Mouse (Mus musculus): ENCODE results near the gene Gm13871. TPM values are rescaled to one million over a fixed set of nuclear protein-coding genes. Genes with fewer than 3 reads are reported as not detected.
"Not testable (repeated sequence)": the region's sequence is repeated elsewhere in the genome, so short reads cannot be mapped to it uniquely, and the experiment has no call there.

The Gm13871 gene
- not detected in 2 replicates for polyA plus RNA-seq (2015; fragmentation: Nextera tagmentation; extraction: Ambion mirVana)

DNA sequence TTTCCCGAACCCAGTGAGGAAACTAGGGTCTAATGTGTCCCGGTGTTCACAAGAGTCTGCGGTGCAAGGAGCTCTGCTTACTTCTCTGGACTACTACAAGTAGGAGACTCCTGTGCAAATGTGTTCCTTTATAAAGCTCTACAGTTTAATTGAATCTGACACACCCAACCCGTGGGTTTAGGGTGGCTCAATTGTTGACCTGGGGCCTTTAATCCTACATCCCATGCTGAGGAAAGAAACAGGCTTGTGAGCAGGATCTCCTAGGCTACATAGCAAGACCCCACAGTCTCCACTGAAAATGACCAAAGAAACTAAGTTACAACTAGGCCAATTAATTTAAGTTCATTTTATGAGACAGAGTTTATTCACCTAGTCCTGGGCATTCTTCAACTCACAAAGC, at the start of gene Gm13871:
TSS of gene Gm13871 (minus strand) at position 101 of the 400 bp plus-strand sequence.
- H3K27me3 ChIP-seq (replicated peaks); H3K4me1 ChIP-seq (replicated peaks); H3K36me3 ChIP-seq; H3K9ac ChIP-seq; H3K27ac ChIP-seq; ATAC-seq; H3K4me2 ChIP-seq (replicated peaks); H3K9me3 ChIP-seq; H3K4me3 ChIP-seq (replicated peaks): not testable (repeated sequence)
- no CpG with 5 or more reads among the region's 4 CpGs for WGBS

- H3K36me3 ChIP-seq: no peaks in the 10 kb centered on the region
- no peaks in the 10 kb centered on the region for H3K9me3 ChIP-seq
- no peak within 1 kb of the TSS for H3K4me3 ChIP-seq (replicated peaks)
- no peak within 1 kb of the TSS for H3K27ac ChIP-seq
- no peak within 1 kb of the TSS for H3K9ac ChIP-seq
- H3K4me1 ChIP-seq (replicated peaks): no peaks in the 10 kb centered on the region
- H3K4me2 ChIP-seq (replicated peaks): no peak within 1 kb of the TSS
- 78% methylated on average over 8 of the region's 8 CpGs for WGBS
- ATAC-seq: no peak
- no peaks in the 10 kb centered on the region for H3K27me3 ChIP-seq (replicated peaks)
These were observed 44.7 kb upstream of the Gm13871 start, which contains the start of gene 2310002L09Rik for GRCm38 (mm10) chr4:73950375-73950896. Gene 2310002L09Rik, minus strand, starts transcription at chr4:73950846.

DNA sequence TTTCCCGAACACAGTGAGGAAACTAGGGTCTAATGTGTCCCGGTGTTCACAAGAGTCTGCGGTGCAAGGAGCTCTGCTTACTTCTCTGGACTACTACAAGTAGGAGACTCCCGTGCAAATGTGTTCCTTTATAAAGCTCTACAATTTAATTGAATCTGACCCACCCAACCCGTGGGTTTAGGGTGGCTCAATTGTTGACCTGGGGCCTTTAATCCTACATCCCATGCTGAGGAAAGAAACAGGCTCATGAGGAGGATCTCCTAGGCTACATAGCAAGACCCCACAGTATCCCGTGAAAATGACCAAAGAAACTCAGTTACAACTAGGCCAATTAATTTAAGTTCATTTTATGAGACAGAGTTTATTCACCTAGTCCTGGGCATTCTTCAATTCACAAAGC, 14.9 kb upstream of the Gm13871 start, which contains the start of gene Gm11756:
TSS of gene Gm11756 (minus strand) at position 101 of the 400 bp plus-strand sequence.
- not testable (repeated sequence) for H3K9ac ChIP-seq; H3K27ac ChIP-seq; H3K4me3 ChIP-seq (replicated peaks); H3K4me1 ChIP-seq (replicated peaks); H3K27me3 ChIP-seq (replicated peaks); H3K4me2 ChIP-seq (replicated peaks); H3K9me3 ChIP-seq; ATAC-seq; H3K36me3 ChIP-seq
- 86% methylated on average over 6 of the region's 6 CpGs for WGBS

- WGBS: no CpG with 5 or more reads among the region's 4 CpGs
- H3K27ac ChIP-seq; H3K27me3 ChIP-seq (replicated peaks); H3K9me3 ChIP-seq; H3K36me3 ChIP-seq; ATAC-seq; H3K4me2 ChIP-seq (replicated peaks); H3K4me3 ChIP-seq (replicated peaks); H3K4me1 ChIP-seq (replicated peaks); H3K9ac ChIP-seq: not testable (repeated sequence)
These were observed 14.7 kb downstream of the Gm13871 start, which contains the start of gene Gm11757 for GRCm38 (mm10) chr4:73891012-73891411. Gene Gm11757, minus strand, starts transcription at chr4:73891112.

DNA sequence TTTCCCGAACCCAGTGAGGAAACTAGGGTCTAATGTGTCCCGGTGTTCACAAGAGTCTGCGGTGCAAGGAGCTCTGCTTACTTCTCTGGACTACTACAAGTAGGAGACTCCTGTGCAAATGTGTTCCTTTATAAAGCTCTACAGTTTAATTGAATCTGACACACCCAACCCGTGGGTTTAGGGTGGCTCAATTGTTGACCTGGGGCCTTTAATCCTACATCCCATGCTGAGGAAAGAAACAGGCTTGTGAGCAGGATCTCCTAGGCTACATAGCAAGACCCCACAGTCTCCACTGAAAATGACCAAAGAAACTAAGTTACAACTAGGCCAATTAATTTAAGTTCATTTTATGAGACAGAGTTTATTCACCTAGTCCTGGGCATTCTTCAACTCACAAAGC, 29.6 kb downstream of the Gm13871 start, which contains the start of gene Gm11758:
TSS of gene Gm11758 (minus strand) at position 101 of the 400 bp plus-strand sequence.
- not testable (repeated sequence) for H3K4me2 ChIP-seq (replicated peaks); H3K9ac ChIP-seq; ATAC-seq; H3K4me3 ChIP-seq (replicated peaks); H3K4me1 ChIP-seq (replicated peaks); H3K27me3 ChIP-seq (replicated peaks); H3K9me3 ChIP-seq; H3K27ac ChIP-seq; H3K36me3 ChIP-seq
- WGBS: no CpG with 5 or more reads among the region's 4 CpGs

Other genes starting within 250 kb of the Gm13871 start
- gene Gm11239, start 237.6 kb downstream of the Gm13871 start, polyA plus RNA-seq (2015; fragmentation: Nextera tagmentation; extraction: Ambion mirVana): not detected in 2 replicates
- gene Gm428, start 222.4 kb downstream of the Gm13871 start, polyA plus RNA-seq (2015; fragmentation: Nextera tagmentation; extraction: Ambion mirVana): not detected in 2 replicates
- 4.6 and 6.6 TPM in 2 replicates for gene Rasef, start 115.0 kb downstream of the Gm13871 start, polyA plus RNA-seq (2015; fragmentation: Nextera tagmentation; extraction: Ambion mirVana)
- gene Gm11758, start 29.7 kb downstream of the Gm13871 start, polyA plus RNA-seq (2015; fragmentation: Nextera tagmentation; extraction: Ambion mirVana): not detected in 2 replicates
- not detected in 2 replicates for gene Gm11757, start 14.8 kb downstream of the Gm13871 start, polyA plus RNA-seq (2015; fragmentation: Nextera tagmentation; extraction: Ambion mirVana)
- gene Gm11756, start 14.8 kb upstream of the Gm13871 start, polyA plus RNA-seq (2015; fragmentation: Nextera tagmentation; extraction: Ambion mirVana): not detected in 2 replicates
- gene 2310002L09Rik, start 44.9 kb upstream of the Gm13871 start, polyA plus RNA-seq (2015; fragmentation: Nextera tagmentation; extraction: Ambion mirVana): not detected in 2 replicates
- 0.87 and 0.92 TPM in 2 replicates for gene Frmd3, start 107.5 kb upstream of the Gm13871 start, polyA plus RNA-seq (2015; fragmentation: Nextera tagmentation; extraction: Ambion mirVana)

Measured in intestine, embryonic 15.5 days (tissue).